Mouse (Mus musculus): ENCODE measurements around the gene Maml1. TPM values are rescaled to one million over a fixed set of nuclear protein-coding genes. Genes with fewer than 3 reads are reported as not detected.

Maml1 gene
- total RNA-seq, 2 experiments from 2014 or later, result 11.9 to 12.5 TPM

DNA sequence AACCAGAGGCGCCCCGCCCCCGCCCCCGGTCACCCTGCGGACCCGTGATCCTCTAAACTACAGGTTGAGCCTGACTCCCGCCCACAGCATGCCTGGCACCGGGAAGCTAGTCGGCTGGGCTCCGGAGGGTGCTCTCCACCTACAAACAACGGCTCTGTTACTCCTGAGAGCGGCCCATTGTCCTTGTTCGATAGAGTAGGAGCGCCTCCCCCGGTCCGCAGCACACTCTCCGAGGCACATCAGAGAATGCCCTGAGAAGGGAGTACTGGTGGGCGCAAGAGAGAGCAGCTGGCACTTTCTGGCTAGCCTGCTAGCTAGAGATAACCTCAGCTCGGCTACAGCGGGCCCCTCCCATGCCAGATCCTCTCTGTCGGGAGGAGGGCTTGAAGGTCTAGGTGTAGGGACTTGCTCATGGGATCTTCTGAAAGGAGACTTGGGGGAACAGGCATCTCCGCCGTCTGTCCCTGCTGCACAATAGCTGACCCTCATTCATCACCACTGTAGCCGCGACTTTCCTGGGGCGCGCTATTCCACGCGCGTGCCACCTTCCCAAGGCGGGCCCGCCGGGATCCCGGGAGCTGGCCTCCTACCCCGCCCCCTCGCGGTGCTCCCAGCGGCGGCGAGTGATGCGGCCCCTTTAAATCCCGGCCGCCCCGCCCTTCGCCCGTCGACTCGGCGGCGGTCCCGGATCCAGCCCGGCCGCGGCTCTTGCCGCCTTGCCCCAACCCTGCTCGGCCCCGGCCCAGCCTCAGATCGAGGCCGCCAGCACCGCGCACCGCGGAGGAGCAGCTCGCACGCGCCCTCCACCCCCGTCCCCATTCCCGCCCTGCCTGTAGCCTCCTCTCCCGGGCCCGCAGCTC, 67.2 kb downstream of the Maml1 start:
- intact Hi-C loops (cut with DNase I), result no loop called here
- DNase-seq, result peak; percentile 85

DNA sequence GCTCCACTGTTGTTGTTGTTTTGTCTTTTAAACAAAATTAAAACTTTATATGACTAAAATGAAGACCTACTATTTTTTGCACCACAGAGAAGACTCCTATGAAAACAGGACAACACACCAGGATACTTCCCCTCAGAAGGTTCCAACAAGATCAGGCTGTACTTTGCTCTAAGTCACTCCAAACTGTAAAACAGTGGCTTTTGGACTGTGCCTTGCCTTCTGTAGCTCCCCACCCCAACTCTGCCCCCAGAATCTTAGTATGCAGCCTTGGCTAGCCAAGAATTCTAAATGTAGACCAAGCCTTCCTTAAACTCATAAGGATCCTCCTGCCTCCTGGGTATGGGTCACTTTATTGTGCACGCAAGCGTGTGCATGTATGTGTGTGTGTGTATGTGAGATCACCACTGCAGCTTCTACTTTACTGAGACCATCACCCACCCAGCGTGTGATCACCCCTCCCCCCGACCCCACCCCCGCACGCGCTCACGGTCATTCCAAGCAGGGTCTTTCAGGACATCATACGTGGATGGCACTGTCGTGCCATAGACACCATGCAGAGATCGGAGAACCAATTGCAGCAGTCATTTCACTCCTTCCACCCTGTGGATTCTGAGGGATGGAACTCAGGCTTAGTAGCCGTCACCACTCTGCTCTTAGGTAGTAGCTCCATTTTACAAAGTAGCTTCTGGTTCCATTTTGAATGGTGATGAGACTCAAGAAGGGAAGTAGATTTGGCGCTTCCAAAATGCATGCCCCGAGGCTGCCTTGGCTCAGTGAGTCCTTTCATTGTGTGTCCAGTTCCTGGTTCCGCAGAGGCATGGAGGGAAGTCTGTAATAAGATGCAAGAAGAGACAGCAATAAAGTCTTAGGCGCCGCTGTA, 68.1 kb downstream of the Maml1 start:
- no peak for DNase-seq

DNA sequence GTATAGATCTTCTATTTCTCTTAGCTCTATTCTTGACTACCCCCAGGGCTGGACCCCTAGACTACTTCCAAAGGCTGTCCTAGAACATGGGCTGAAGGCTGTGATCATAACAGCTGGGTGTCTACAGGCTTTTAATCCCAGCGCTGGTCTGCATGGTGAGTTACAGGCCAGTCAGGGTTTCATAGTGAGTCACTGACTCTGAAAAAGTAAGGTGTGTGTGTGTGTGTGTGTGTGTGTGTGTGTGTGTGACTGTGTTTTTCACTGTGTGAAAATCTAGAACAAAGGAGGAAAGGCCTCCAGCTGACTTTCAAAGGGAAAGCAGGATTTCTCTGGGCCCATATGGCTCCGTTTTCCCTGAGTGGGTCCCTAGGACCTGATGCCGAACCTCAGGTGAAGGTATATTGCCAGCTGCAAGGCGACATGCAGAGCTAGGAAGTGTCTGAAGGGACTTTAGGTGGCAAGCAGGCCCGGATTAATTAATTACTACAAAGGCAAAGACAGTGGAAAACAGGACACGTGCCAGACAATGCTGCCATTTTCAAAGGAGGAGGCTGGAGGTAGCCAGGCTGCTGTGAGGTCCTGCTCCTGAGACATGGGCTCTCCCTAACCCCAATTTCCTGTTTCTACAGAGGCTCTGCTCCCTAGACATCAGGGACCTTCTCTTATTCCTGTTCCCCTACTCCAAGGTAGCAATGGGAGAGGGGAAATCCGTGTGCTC, 69.4 kb downstream of the Maml1 start:
- intact Hi-C loops (cut with DNase I), result no loop called here

More for the DNA sequence above, 68.1 kb downstream of the Maml1 start:
- intact Hi-C loops (cut with DNase I), result no loop called here

DNA sequence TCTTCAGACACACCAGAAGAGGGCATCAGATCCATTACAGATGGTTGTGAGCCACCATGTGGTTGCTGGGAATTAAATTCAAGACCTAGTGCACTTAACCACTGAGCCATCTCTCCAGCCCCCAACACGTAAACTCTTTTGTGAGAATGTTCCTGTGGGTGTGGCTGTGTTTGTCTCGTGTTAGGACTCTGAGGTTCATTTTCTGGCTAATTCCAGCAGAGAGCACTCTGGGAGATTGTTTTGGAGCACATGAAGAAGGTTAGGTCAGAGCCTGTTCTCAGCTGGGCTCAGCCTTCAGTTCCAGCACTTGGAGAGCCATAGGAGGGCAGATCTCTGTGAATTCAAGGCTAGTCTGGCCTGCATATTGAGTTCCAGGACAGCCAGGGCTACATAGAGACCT, 72.3 kb downstream of the Maml1 start:
- no peak for DNase-seq
- intact Hi-C loops (cut with DNase I), result no loop called here

More for the DNA sequence above, 69.4 kb downstream of the Maml1 start:
- DNase-seq, result no peak

DNA sequence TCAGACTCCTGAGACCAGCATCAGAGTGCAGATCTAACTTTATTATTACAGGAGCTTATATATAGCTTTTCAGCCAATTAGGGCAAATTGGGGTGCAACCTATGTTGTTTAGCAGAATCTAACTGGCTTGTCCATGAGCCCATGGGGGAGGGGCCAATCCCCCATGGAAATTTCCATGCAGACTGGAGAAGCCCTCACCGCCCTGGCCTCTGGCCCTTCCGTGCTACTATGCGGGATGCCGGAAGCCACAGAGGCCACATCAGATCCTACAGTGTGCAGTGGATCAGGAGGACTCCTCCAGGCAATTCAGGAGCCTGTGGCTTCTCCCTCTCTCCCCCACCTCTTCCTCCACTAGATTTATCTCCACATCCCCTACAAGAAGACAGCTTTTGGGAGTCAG, 74.3 kb downstream of the Maml1 start:
- intact Hi-C loops (cut with DNase I), result no loop called here
- no peak for DNase-seq

DNA sequence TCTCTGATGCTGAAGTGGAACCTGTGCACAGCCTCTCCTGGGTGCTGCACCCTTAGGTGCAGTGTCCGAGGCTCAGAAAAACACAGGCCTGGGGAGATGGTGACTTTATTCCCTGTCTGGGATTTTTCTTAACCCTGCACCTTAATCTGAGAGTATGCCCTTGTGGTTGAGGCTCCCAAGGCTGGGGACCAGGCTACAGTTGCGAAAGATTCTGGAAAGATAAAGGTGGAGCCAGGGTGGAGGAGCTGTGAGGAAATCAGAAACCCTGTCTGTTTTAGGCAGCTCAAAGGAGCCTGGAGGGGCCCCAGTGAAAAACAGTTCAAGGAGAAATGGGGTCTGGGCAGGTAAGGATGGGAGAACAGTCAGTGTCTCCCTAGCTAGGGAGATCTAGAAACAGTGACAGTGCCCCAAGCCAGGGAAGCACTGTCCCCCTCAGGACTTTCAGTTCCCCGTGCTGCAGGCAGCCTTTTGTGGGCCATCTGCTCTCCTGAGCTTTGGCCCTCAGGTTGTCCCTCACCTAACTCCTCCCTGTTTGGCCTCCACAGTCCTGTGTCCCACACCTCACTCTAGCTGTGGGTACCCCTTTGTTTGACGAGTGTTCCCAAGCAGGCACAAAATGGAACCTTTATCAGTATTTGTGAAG, 75.3 kb downstream of the Maml1 start:
- DNase-seq, result no peak
- intact Hi-C loops (cut with DNase I), result no loop called here

DNA sequence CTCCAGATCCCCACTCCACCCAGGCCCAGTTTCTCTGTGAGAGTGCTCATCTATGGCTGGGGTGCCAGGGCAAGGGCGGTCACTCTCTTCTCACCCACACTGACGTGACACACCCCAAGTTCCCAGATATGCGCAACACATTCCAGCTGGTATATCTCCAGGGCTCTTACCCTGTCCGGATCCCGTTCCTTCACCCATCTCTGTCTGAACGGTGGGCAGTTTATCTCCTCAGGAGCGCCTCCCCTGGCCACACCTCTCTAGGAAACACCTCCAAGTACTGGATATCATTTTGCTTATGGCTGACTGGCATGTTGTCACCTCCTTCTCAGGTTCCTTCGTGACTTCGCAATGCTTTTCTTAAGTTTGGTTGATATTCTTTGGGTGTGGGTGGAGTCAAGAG, 76.5 kb downstream of the Maml1 start:
- DNase-seq, result no peak
- intact Hi-C loops (cut with DNase I), result no loop called here

DNA sequence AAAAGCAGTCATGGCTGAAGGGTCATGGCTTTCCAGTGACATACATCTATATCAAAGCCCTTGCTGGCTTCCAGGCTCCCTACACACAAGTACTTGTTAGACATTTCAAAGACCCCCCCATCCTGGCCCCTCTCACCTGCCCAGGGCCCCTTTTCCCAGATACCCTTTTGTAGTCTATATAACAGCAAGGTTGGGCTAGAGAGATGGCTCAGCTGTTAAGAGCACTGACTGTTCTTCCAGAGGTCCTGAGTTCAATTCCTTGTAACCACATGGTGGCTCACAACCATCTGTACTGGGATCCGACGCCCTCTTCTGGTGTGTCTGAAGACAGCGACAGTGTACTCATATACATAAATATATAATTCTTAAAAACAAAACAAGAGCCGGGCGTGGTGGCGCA, 77.5 kb downstream of the Maml1 start:
- intact Hi-C loops (cut with DNase I), result no loop called here

DNA sequence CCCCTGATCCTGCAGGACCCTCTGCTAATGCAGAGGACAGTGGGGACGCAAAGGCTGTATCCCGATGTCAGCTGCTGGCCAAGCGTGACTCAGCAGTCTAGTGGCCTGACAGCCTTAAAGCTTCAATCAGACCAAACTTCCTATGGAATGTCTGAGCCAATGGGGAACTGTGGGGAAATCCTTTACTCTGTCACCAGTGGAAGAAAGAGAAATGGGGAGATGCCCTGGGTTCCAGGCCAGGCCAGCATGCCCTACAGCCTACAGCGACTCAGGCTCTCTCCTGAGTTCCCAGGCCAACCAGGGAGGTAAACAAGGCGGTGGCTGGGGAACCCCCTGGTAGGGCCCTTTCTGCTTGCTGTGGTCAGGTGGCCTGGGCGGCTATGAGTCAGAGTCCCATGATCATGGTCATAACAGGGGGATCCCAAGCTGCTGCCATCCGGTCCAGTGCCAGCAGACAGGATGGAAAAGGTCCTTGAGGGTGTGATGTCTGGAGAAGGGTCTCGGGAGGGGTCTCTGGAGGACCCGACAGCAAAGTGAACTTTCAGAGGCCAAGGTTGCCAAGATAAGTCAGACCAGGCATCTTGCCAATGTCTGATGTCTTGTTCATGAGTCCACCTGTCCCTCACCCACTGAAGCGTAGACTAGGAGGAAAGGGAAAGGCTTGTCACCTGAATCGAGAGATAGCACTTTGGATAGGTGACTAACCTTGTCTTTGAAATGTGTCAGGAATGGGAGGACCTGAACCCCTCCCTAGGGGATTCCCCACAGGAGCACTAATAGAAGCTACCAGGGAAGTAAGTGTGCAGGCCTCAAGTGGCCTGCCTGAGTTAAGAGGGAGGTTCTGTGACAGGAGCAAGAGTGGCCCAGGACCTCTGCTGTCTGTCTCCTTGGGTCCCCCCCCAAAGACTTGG, 79.0 kb downstream of the Maml1 start:
- intact Hi-C loops (cut with DNase I), result no loop called here
- no peak for DNase-seq

More for the DNA sequence above, 77.5 kb downstream of the Maml1 start:
- DNase-seq, result no peak

DNA sequence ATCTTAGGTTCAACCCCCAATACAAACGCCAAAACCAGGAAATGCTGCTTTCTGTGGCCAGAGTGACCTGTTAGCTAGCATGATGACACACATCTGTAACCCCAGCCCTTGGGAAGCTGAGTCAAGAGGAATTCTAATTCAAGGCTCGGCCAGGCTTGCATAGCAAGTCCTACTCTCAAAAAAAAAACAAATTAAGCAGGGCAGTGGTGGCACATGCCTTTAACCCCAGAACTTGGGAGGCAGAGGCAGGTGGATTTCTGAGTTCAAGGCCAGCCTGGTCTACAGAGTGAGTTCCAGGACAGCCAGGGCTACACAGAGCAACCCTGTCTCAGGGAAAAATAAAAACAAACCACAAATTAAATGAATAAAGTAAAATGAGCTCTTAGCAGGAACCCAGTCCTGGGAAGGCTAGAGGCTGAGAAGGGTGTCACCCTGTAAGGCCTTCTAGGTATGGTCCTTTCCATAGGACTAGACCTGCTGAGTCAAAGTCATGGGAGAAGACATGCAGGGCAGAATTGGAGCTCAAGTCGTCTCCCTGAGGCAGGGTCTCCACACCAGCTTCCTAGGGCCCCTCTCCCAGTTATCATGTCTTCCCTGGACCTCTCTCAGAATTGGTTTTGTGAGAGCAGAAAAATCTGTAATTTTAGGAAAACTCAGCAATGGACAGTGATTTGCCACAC, 79.9 kb downstream of the Maml1 start:
- intact Hi-C loops (cut with DNase I), result no loop called here
- no peak for DNase-seq

DNA sequence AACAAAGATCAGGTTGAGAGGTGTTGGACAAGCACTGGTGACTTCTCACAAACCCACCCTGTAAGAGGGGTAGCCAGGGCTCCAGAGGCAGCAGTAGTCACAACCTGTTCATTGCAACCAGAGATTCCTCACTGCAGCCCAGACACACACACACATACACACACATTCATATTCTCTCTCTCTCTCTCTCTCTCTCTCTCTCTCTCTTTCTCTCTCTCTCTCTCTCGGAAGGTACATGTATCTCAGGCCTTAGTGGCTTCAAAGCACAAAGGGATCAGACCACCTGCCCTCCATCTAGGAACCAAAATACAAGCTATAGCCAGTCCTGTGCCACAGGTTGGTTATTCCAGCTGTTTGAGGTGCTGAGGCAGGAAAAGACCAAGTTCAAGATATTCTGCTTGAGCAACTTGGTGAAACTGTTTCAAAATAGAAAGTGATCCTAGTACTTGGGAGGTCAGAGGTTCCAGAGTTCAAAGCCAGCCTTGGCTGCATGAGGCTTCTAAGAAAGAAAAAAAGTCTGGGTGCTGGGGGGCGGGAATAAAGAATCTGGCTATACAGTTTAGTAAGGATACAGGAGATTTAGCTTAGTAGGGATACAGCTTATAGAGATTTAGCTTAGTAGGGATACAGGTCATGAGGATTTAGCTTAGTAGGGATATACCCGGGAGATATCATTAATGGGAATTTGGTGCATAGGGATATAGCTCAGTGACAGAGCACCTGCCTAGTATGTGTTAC, 80.6 kb downstream of the Maml1 start:
- DNase-seq, result no peak
- intact Hi-C loops (cut with DNase I), result no loop called here

DNA sequence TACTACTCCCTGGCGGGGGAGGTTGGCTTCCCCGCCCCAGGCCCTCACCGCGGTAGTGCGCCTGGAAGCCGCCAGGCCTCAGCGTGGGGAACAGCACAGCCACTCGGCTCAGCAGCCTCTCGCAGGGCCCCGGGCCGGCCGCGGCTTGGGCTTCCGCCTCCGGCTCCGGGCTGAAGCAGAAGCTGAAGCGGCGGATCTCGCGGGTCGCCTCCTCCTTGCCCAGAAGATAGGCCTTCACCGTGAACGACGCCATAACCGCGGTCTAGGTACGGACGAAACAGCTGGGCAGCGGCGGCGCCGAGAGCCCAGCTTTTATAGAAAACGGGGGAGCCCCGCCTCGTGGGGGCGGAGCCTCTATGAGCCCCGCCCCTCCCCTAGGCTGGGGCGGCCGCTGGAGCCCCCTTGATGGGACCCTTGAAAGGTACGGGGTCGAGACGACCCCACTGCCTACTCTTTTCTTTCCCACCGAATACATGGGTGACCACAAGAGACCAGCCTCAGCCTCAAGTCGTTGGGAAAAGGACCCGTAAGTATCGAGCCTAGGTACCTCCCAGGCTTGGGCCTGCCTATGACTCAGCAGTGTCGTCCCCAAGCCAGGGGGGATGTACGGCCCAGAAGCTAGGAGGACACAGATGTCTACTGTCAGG, 81.5 kb downstream of the Maml1 start, which contains the start of the genes Sqstm1 and Mgat4b:
Gene Sqstm1 (minus strand): TSS at position 323 of the 647 bp plus-strand sequence.
Gene Mgat4b (plus strand): TSS at position 386 of the 647 bp plus-strand sequence.
- intact Hi-C loops (cut with DNase I), result no loop called here
- DNase-seq, result peak; percentile 69

DNA sequence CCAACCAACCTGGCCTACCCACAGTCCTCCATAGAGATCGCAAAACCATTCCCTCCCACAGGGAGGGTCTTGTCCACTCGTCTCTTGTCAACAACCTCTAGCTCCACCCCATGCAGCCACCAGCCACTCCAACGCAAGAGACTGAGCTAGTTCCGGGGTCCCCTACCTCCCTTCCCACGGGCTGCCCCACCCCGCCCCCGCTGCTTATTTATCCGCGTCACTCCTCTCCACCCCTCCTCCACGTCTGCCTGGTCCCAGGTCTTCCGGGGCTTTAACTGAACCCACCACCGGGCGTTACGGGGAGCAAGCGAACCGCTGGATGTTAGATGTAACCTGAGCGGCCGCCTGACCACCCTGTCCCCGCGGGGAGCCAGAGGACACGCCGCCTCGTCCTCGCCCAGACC, 82.0 kb downstream of the Maml1 start:
- intact Hi-C loops (cut with DNase I), result no loop called here
- peak; percentile 97 for DNase-seq

DNA sequence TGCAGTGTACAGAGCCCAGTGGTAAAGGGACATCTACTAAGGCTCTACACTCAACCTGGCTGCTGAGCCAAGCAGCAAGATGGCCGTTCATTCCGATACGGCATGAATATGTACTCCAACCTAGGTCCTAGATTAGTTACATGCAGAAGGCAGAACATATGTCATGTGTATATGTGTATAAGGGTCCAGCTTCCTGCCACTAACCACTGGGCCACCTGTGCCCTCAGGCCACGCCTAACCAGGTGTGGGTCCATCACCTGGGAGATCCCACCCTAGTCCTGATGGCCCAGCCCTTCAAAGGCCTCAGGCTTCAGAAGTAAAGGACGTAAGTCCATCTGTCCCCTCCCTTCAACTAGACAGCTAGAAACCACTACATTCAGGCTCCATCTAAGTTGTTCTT, 84.1 kb downstream of the Maml1 start:
- DNase-seq, result no peak
- intact Hi-C loops (cut with DNase I), result no loop called here

DNA sequence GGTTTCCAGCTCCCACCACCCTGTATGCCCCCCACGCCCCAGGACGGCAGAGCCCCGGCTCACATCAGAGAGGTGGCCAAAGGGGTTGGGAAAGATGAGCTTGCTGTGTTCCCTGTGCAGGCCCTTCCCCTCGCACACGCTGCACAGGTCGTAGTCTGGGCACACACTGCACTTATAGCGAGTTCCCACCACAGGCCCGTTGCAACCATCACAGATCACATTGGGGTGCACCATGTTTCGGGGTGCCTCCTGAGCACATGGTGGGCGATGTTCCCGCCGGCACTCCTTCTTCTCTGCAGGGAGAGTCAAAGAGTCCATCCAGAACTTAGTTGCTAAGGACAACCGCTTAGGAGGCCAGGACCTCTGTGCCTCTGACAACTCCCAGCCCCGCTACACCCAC, 84.8 kb downstream of the Maml1 start:
- no peak for DNase-seq
- intact Hi-C loops (cut with DNase I), result no loop called here

DNA sequence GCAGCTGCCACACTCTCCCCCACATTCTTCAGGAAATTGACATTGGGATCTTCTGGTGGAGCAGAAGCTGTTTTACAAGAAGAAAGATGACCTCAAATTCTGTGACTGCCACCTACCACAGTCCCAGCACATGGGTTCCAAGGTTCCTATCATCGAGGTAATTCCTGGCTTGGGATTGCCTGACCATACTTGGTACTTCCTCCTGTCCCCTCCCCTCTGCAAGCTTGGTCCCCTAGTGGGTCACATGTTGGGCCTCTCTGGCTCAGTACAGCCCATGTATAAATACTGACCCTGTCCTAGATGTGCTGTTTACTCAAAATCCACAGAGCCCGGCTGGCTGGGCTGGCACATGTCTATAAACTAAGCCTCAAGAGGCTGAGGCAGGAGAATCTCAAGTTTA, 86.1 kb downstream of the Maml1 start:
- no peak for DNase-seq
- intact Hi-C loops (cut with DNase I), result no loop called here
